ENCODE assay signal across 8 mouse cellular contexts in the genomic region with DNA sequence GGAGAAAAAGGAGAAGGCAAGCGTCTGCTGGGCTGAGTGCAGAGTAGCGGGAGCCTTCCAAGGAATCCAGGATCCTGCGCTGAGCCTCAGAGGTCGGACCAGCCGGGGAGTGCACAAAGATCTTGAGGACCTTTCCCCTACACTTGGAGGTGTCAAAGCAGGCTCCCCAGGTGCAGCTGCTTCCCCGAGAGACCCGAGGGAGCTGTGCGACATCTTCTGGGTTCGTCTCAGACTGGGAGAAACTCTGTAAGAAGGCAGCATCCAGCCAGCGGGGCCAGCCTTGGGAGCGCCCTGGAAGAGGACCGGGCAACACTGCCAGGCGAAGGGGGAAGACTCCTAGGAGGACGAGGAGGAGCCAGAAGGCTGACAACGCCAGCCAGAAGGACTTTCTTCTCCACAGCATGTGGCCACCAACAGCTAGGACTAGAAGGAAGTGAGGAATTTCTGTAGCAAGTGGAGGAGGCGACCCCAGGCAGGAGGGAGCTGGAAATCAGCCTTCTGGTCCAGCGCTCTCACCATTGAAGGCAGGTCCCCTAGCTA. TPM values are rescaled to one million over a fixed set of nuclear protein-coding genes. Genes with fewer than 3 reads are reported as not detected.
DNase-seq lines count a peak whose midpoint lies in the region; ATAC-seq and TF ChIP-seq lines count a peak whose summit lies in the region.

No protein-coding gene starts in this region.

- H3K27ac ChIP-seq in spleen, adult 2 months (ENCODE audit: insufficient read depth, low read length), result no peak overlapping the region; the same call in 1 of the 2 replicates
- no peak overlapping the region for H3K27ac ChIP-seq in intestine, embryonic 15.5 days
- no peak overlapping the region for H3K27ac ChIP-seq in neural tube, embryonic 11.5 days (ENCODE audit: low read depth, low read length)

- ATAC-seq in intestine, embryonic 15.5 days, result 0 out of 2 replicates have a peak, but pooled peaks have one; percentile 24
- no peak for ATAC-seq in neural tube, embryonic 11.5 days (ENCODE audit: insufficient read depth, low FRiP score, low TSS enrichment)

- H3K9me3 ChIP-seq in intestine, embryonic 15.5 days, result no peaks in the 10 kb centered on the region
- H3K9me3 ChIP-seq in neural tube, embryonic 11.5 days (ENCODE audit: control insufficient read depth, low read length), result no peaks in the 10 kb centered on the region

- H3K36me3 ChIP-seq in spleen, adult 2 months (ENCODE audit: control insufficient read depth, insufficient read depth, low read length), result no peaks in the 10 kb centered on the region
- H3K36me3 ChIP-seq in intestine, embryonic 15.5 days, result no peaks in the 10 kb centered on the region
- H3K36me3 ChIP-seq in neural tube, embryonic 11.5 days (ENCODE audit: control insufficient read depth, insufficient read depth, low read length), result no peaks in the 10 kb centered on the region

- no peak for TF ChIP-seq POLR2A in spleen, adult 2 months (IDR thresholded peaks at IDR 0.05; ENCODE audit: low read depth, low read length)

- H3K9ac ChIP-seq in intestine, embryonic 15.5 days, result peak overlapping the region; percentile 39; the same call in 1 of the 2 replicates
- no peak overlapping the region for H3K9ac ChIP-seq in neural tube, embryonic 11.5 days (ENCODE audit: low read length)

- WGBS in spleen, adult 2 months, result 6% methylated on average over 17 of the region's 17 CpGs
- WGBS in intestine, embryonic 15.5 days, result under 1% methylated on average over 17 of the region's 17 CpGs
- under 1% methylated on average over 17 of the region's 17 CpGs for WGBS in neural tube, embryonic 11.5 days

- peak overlapping the region; percentile 96 for H3K4me2 ChIP-seq in intestine, embryonic 15.5 days (replicated peaks)
- H3K4me2 ChIP-seq in neural tube, embryonic 11.5 days (ENCODE audit: low read depth), result peak overlapping the region; percentile 68; the same call in 1 of the 2 replicates

- intact Hi-C loops in left cerebral cortex, postnatal 4 days (cut with DNase I), result no loop called here

- H3K4me1 ChIP-seq in spleen, adult 2 months (ENCODE audit: control insufficient read depth, insufficient read depth, insufficient read length), result peaks cover 10% of the 10 kb centered on the region; the same call in 1 of the 2 replicates
- H3K4me1 ChIP-seq in intestine, embryonic 15.5 days (replicated peaks), result peaks cover 22% of the 10 kb centered on the region
- peaks cover 12% of the 10 kb centered on the region for H3K4me1 ChIP-seq in neural tube, embryonic 11.5 days (ENCODE audit: control insufficient read depth, insufficient read depth, low read length)

- peaks cover 12% of the 10 kb centered on the region for H3K27me3 ChIP-seq in spleen, adult 2 months (ENCODE audit: control insufficient read depth, insufficient read depth, low read length)
- peaks cover 27% of the 10 kb centered on the region for H3K27me3 ChIP-seq in intestine, embryonic 15.5 days (replicated peaks)
- H3K27me3 ChIP-seq in neural tube, embryonic 11.5 days (ENCODE audit: control insufficient read depth, insufficient read depth, low read length), result peaks cover 32% of the 10 kb centered on the region

- TF ChIP-seq CTCF in spleen, adult 2 months (IDR thresholded peaks at IDR 0.05; ENCODE audit: extremely low read depth, insufficient read depth, insufficient read length, insufficient replicate concordance), result no peak

- peak overlapping the region; percentile 64; the same call in 1 of the 2 replicates for H3K4me3 ChIP-seq in spleen, adult 2 months (ENCODE audit: extremely low read depth, insufficient read depth, insufficient read length)
- H3K4me3 ChIP-seq in intestine, embryonic 15.5 days (replicated peaks), result peak overlapping the region; percentile 44
- no peak overlapping the region for H3K4me3 ChIP-seq in neural tube, embryonic 11.5 days (ENCODE audit: low read depth, low read length)

- DNase-seq in cerebellum, adult 18-20 months, result peak; percentile 43 to 50
- no peak for DNase-seq in cerebellum, adult 11-12 months
- DNase-seq in spleen, adult 2 months (ENCODE audit: low read depth in 1 of 2, low spot score in 2 of 2), result no peak
- no peak for DNase-seq in spleen, postnatal 10 days (ENCODE audit: low spot score in 2 of 2)
- peak; percentile 21 for DNase-seq in neural tube, embryonic 11.5 days (ENCODE audit: low spot score)
- no peak for DNase-seq in left cerebral cortex, postnatal 4 days
- DNase-seq in adrenal gland, postnatal 4 days (ENCODE audit: low spot score in 2 of 2), result no peak

RNA-seq across cellular contexts. Expression of a gene that starts 12.3 kb away (rescaled TPM):
- 7.2 and 8.5 TPM in 2 replicates for polyA plus RNA-seq in spleen, adult 2 months (2012; rRNA removed)
- 1.4 and 1.5 TPM in 2 replicates for polyA plus RNA-seq in intestine, embryonic 15.5 days (2015; fragmentation: Nextera tagmentation; extraction: Ambion mirVana)
- polyA plus RNA-seq in neural tube, embryonic 11.5 days (2014; fragmentation: Nextera tagmentation; extraction: Ambion mirVana), result 0.24 and 0.37 TPM in 2 replicates
- 1 to 10 TPM; 3.9 to 4.1 TPM for total RNA-seq in left cerebral cortex, postnatal 4 days (2021)
- 1 to 10 TPM; 1.4 to 1.5 TPM for total RNA-seq in adrenal gland, postnatal 4 days (2021)

RNA-seq across cellular contexts. Expression of a gene that starts 24.7 kb away (rescaled TPM):
- polyA plus RNA-seq in spleen, adult 2 months (2012; rRNA removed), result 3.8 and 4.9 TPM in 2 replicates
- polyA plus RNA-seq in intestine, embryonic 15.5 days (2015; fragmentation: Nextera tagmentation; extraction: Ambion mirVana), result 42.4 and 42.6 TPM in 2 replicates
- polyA plus RNA-seq in neural tube, embryonic 11.5 days (2014; fragmentation: Nextera tagmentation; extraction: Ambion mirVana), result 6.9 and 11.4 TPM in 2 replicates
- 10 to 100 TPM; 12.7 to 14.1 TPM for total RNA-seq in left cerebral cortex, postnatal 4 days (2021)
- total RNA-seq in adrenal gland, postnatal 4 days (2021), result 10 to 100 TPM; 13.9 to 14.9 TPM

RNA-seq across cellular contexts. Expression of a gene that starts 28.4 kb away (rescaled TPM):
- polyA plus RNA-seq in spleen, adult 2 months (2012; rRNA removed), result 1.5 and 4.0 TPM in 2 replicates
- 4.4 and 4.5 TPM in 2 replicates for polyA plus RNA-seq in intestine, embryonic 15.5 days (2015; fragmentation: Nextera tagmentation; extraction: Ambion mirVana)
- polyA plus RNA-seq in neural tube, embryonic 11.5 days (2014; fragmentation: Nextera tagmentation; extraction: Ambion mirVana), result not detected in 2 replicates
- not detected for total RNA-seq in left cerebral cortex, postnatal 4 days (2021)
- 10 to 100 TPM; 33.4 to 35.2 TPM for total RNA-seq in adrenal gland, postnatal 4 days (2021)

RNA-seq across cellular contexts. Expression of a gene that starts 56.5 kb away (rescaled TPM):
- 0.12 and 0.32 TPM in 2 replicates for polyA plus RNA-seq in spleen, adult 2 months (2012; rRNA removed)
- polyA plus RNA-seq in intestine, embryonic 15.5 days (2015; fragmentation: Nextera tagmentation; extraction: Ambion mirVana), result 0.68 and 1.0 TPM in 2 replicates
- polyA plus RNA-seq in neural tube, embryonic 11.5 days (2014; fragmentation: Nextera tagmentation; extraction: Ambion mirVana), result 0.87 and 1.6 TPM in 2 replicates
- under 1 TPM; 0.44 to 0.46 TPM for total RNA-seq in left cerebral cortex, postnatal 4 days (2021)
- 1 to 10 TPM in 1 of 2 experiments, under 1 TPM in 1; 0.56 to 2.1 TPM for total RNA-seq in adrenal gland, postnatal 4 days (2021)

Comparison
In these comparisons a context has a peak if more than half of its experiments do, and no peak if none do; other contexts are left out.
1. DNase-seq: peak in cerebellum, adult 18-20 months (2 of 2) and neural tube, embryonic 11.5 days (single experiment); none in cerebellum, adult 11-12 months (single experiment), spleen, adult 2 months (0 of 2), spleen, postnatal 10 days (0 of 2), left cerebral cortex, postnatal 4 days (single experiment) and adrenal gland, postnatal 4 days (0 of 2).